Mouse (Mus musculus): ENCODE data around the gene Ptprg. TPM values are rescaled to one million over a fixed set of nuclear protein-coding genes. Genes with fewer than 3 reads are reported as not detected.
"Not testable (repeated sequence)": the region's sequence is repeated elsewhere in the genome, so short reads cannot be mapped to it uniquely, and the experiment has no call there.

Gene Ptprg
- polyA plus RNA-seq, 1 experiment from 2014 or later = 38.7 TPM

GRCm38 (mm10) chr14:12289747-12290146 lies 736.4 kb downstream of the Ptprg start:
- H3K9ac ChIP-seq (replicated peaks; ENCODE audit: low read length); H3K4me2 ChIP-seq (replicated peaks; ENCODE audit: low read depth, low read length); H3K4me3 ChIP-seq (ENCODE audit: low read length); H3K27me3 ChIP-seq (ENCODE audit: insufficient read depth, low read length); H3K27ac ChIP-seq (ENCODE audit: low read length); ATAC-seq (ENCODE audit: low FRiP score, low TSS enrichment); H3K9me3 ChIP-seq (ENCODE audit: low read length); H3K36me3 ChIP-seq (ENCODE audit: insufficient read depth, low read length); H3K4me1 ChIP-seq (ENCODE audit: insufficient read depth, low read length): not testable (repeated sequence)

Other genes with a start within 250 kb of the Ptprg start
- gene Gm3839, start 196.8 kb upstream of the Ptprg start, polyA plus RNA-seq (2015; fragmentation: Nextera tagmentation; extraction: Ambion mirVana) = 1.6 TPM in 2 replicates